Mouse (Mus musculus): ENCODE measurements around the gene Pex5l.

DNA sequence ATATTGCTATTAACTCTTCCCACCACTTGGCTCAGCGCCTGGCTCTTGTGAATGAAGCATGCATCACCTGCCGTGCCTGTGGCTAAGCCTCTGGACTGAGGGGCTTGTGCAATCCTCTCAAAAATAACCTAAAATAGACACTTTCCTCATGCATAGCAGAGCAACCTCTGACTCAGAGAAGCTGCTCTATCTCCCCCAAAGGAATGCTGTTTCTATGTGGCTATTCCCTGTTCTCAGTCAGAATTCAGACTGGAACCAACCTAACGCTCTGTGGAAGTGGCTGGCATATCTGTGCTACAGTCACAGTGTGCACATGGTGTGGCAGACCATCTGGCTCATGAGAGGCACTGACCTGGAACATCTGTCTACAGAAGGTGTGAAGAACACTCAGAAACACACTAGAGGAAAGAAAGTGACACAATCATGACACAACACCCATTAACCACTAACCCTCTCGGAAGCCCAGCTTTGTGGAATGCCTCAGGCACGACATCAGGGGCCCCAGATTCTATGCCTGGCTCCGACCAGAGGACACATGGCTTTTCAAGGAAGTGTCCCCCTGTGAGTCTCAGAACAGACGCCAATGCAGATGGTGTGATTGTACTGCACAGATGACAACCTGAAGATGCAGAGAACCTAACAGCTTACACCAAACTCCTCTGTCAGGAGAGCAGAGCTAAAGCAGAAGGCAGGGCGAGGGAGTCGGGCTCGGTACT, 68.6 kb downstream of the Pex5l start:
- TF ChIP-seq EP300 (IDR thresholded peaks at IDR 0.05) (peak; percentile 29; the same call in 1 of the 2 replicates), CTCF (IDR thresholded peaks at IDR 0.05) (no peak)

Data from lung, postnatal 0 days (tissue).